Mouse (Mus musculus): Measurements from ENCODE around the gene Otud7a. TPM values are rescaled to one million over a fixed set of nuclear protein-coding genes. Genes with fewer than 3 reads are reported as not detected.

Gene Otud7a
- total RNA-seq, 2 experiments from 2014 or later: 61.3 to 66.2 TPM

GRCm38 (mm10) chr7:63523051-63523450 is 78.5 kb downstream of the Otud7a start:
- DNase-seq (ENCODE audit: extremely low spot score in 1 of 2, low spot score in 2 of 2): no peak

DNA sequence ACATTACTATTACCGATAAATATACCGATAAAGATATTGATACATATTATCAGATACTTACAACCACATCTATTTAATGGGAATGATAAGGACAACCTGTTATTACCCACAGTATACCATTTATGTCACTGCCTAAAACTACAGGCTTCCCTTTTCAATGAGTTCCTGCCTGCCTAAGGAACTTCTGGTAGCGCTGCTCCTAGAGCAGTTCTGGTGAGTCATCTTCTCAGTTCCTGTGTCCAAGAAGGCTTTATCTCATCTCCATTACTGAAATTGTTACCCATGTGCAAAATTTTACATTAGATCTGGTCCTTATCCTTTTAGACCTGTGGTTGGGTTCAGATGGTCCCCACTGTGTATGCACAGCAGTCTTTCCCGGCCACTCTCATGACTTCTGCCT is 95.7 kb downstream of the Otud7a start:
- no peak for DNase-seq (ENCODE audit: extremely low spot score in 1 of 2, low spot score in 2 of 2)
- intact Hi-C loops (cut with DNase I): no loop called here

More at GRCm38 (mm10) chr7:63523051-63523450, 78.5 kb downstream of the Otud7a start:
- intact Hi-C loops (cut with DNase I): no loop called here

GRCm38 (mm10) chr7:63554457-63554856 is 109.9 kb downstream of the Otud7a start:
- no peak for DNase-seq (ENCODE audit: extremely low spot score in 1 of 2, low spot score in 2 of 2)
- intact Hi-C loops (cut with DNase I): no loop called here

GRCm38 (mm10) chr7:63556324-63556723 is 111.8 kb downstream of the Otud7a start:
- intact Hi-C loops (cut with DNase I): no loop called here
- no peak for DNase-seq (ENCODE audit: extremely low spot score in 1 of 2, low spot score in 2 of 2)

DNA sequence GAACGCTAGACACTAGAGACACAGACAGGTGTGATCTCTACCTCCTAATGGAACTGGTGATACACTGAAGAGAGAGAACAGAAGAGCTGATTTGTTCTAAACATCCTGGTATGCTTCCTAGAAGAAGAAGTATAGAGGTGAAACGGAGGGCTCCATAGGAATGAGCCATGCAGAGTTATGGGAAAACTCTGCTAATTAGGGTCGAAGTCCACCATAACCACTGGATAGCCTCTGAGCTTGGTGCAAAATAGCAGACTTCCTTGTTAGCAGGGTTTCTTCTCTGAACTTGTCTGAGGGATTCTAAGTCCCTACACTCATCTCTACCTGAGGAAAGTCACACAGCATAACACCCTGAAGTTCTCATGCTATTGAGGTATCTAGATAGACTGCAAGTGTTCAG is 114.4 kb downstream of the Otud7a start:
- intact Hi-C loops (cut with DNase I): no loop called here
- no peak for DNase-seq (ENCODE audit: extremely low spot score in 1 of 2, low spot score in 2 of 2)

DNA sequence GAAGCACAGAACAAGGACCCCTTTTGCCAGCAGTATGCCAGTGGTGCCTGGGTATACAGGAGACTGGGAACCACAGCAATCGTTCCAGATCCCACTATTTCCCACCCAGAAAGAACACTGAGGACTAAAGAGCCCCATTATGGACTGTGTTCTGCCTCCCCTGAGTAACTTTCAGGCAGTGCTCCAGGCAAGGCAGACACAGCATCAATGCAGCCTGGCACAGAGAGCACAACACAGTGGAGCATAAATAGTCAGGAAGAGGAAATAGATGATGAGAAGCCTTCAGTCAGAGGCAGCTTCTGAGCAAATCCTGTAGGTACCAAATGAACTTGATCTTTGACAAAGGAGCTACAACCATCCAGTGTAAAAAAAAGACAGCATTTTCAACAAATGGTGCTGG is 115.1 kb downstream of the Otud7a start:
- no peak for DNase-seq (ENCODE audit: extremely low spot score in 1 of 2, low spot score in 2 of 2)
- intact Hi-C loops (cut with DNase I): no loop called here

DNA sequence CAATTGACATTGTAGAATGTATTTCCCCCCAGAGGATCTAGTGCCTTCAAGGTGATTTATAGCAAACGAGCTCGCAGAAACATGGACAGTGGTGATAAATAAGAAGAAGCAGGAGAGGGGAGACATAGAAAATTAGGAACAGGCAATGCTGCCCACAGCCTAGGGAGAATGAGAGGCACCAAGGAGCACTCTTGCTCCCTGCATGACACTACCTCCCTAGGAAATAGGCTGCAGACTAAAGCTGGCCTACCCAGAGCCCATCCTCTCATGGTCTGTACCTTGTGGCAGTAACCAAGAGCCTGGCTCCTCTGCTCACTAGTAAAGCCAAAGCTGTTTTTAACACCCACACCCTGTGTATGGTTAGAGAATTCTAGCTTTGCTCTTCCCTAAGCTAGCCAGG is 138.8 kb downstream of the Otud7a start:
- intact Hi-C loops (cut with DNase I): no loop called here
- DNase-seq (ENCODE audit: extremely low spot score in 1 of 2, low spot score in 2 of 2): no peak

- DNase-seq (ENCODE audit: extremely low spot score in 1 of 2, low spot score in 2 of 2): no peak
- intact Hi-C loops (cut with DNase I): no loop called here
Measured at GRCm38 (mm10) chr7:63586184-63586870, 141.8 kb downstream of the Otud7a start.

GRCm38 (mm10) chr7:63590305-63590704 is 145.8 kb downstream of the Otud7a start:
- no peak for DNase-seq (ENCODE audit: extremely low spot score in 1 of 2, low spot score in 2 of 2)
- intact Hi-C loops (cut with DNase I): loop anchor here (10.0 kb wide), 1 partner anchor 266 kb away; no protein-coding TSS in a partner anchor

DNA sequence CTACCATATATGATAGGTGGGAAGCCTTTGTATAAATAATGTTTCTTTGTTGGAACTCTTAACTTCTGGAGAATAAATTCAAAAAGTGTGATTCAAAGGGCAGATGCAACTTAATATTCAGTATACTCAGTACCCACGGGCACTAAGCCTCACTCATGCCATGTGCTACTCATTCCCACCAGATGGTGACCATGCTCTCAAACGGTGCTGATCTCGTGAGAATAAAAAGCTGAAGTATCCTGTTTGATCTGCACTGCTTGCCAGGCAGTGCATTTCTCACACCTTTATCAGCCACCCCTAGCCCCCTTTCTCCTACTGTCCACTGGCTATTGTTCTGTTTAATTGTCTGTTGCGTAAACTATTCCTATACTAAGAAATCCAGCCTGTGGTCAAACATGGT is 146.8 kb downstream of the Otud7a start:
- DNase-seq (ENCODE audit: extremely low spot score in 1 of 2, low spot score in 2 of 2): no peak
- intact Hi-C loops (cut with DNase I): loop anchor here (10.0 kb wide), 1 partner anchor 267 kb away; no protein-coding TSS in a partner anchor

DNA sequence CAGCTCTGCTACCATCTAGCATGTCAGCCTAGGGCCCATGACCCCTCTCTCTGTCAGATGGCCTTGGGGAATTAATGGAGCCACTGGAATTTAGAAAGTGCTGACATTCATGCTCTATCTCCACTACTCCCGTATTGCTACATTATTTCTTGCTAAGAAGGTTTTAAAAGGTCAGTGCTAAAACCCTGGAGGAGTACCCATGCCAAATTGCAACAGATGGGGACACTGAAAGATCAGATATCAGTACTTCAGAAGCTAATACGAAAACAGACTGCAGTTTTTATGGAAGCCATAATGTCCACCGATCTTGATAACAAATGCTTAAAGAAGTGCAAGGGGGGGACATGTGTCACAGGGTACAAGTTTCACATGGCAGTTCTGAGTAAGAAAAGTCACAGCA is 147.5 kb downstream of the Otud7a start:
- intact Hi-C loops (cut with DNase I): loop anchor here (10.0 kb wide), 1 partner anchor 267 kb away; no protein-coding TSS in a partner anchor
- no peak for DNase-seq (ENCODE audit: extremely low spot score in 1 of 2, low spot score in 2 of 2)

DNA sequence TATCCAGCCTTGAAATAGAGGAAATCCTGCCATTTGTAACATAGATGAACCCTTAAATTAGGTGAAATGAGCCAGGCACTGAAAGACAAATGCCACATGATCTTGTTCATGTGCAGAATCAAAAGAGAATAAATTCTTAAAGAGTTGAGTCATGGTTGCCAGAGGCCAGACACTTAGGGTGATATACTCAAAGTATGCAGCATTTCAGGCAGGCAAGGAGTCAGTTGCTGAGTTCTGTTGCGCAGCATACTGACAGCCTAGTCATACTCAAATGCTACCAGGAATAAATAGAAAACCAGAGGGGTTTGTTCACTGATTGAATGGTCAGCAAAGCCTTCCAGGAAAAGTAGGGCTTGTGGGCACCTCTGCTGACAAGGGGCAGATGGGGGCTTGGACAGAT is 160.3 kb downstream of the Otud7a start:
- DNase-seq (ENCODE audit: extremely low spot score in 1 of 2, low spot score in 2 of 2): no peak
- intact Hi-C loops (cut with DNase I): no loop called here

DNA sequence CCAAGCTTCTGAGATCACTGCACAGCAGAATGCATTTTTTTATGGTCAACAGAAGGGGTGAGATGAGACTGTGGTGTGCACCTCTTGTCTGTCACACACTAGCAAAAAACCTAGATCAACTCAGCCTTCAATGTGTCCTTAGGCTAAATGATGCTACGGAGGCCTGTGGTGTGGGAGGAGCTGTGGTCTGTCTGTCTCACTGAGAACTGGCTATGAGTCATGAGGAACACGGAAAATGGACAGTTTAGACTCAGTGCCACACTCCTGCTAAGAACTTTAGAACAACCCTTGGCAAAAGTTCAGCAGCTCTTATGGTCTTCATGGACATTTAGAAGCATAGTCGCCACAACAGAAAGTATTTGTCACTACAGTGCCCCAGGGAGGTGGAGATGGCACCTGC is 172.5 kb downstream of the Otud7a start:
- no peak for DNase-seq (ENCODE audit: extremely low spot score in 1 of 2, low spot score in 2 of 2)

DNA sequence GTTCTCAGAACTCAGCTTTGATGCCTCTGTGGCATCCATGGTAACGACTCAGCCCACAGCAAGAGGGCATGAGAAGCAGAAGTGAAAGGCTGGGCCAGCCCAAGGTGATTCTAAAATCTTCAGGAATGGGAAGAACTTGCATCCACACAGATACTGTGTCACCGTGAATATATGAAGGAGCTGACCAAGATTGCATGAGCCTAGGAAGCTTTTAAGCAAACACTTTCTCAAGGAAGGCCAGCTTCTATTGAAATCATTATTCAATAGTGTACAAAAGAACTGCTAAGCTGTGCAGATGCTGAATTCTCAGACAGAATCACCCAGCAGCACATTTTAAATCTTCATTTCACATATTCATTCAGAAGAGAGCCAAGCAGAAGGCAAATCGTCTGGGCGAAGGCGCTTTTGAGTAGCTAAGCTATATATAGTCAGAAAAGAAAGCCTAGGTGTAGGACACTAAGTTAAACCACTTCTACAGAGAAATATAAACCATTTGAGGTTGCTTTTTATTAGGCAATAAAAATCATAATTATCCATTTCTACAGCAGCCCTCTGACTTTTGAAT is 176.3 kb downstream of the Otud7a start:
- intact Hi-C loops (cut with DNase I): no loop called here
- no peak for DNase-seq (ENCODE audit: extremely low spot score in 1 of 2, low spot score in 2 of 2)

More for the DNA sequence above, 172.5 kb downstream of the Otud7a start:
- intact Hi-C loops (cut with DNase I): no loop called here

DNA sequence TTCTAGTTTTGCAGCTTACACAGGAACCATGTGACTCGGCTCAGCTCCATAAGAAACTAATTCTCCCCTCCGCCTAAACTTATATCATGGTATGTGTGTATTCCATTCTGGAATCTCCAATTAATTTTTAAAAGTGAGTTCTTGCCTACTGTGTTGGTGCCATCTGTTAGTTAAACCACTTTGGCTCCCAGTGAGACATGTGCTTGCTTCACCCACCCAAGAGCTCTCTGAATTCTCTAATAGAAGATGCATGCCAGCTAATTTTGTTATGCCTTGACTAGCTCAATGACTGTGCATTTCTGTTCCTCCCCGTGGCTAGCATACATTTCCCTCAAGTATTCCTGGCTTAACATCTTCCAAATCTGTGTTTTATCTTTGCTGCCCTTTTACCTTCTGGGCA is 193.1 kb downstream of the Otud7a start:
- intact Hi-C loops (cut with DNase I): no loop called here
- no peak for DNase-seq (ENCODE audit: extremely low spot score in 1 of 2, low spot score in 2 of 2)

DNA sequence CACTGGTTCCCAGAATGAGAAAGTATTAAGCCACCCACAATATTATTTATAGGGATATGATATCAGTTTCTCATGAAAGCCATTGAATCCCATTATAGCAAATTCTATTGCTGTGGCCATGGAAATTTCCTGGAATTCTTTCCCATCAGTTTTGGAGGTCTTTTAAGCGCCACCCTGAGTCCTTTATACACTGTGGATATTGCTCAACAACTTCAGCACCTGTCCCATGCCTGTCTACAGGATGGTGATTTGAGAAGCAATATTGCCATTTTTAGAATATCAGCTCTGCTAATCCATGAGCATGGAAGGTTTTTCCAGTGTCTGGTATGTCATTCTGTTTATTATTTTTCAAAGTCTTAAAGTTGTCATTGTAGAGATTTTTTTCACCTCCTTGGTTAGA is 199.5 kb downstream of the Otud7a start:
- DNase-seq (ENCODE audit: extremely low spot score in 1 of 2, low spot score in 2 of 2): no peak
- intact Hi-C loops (cut with DNase I): no loop called here

DNA sequence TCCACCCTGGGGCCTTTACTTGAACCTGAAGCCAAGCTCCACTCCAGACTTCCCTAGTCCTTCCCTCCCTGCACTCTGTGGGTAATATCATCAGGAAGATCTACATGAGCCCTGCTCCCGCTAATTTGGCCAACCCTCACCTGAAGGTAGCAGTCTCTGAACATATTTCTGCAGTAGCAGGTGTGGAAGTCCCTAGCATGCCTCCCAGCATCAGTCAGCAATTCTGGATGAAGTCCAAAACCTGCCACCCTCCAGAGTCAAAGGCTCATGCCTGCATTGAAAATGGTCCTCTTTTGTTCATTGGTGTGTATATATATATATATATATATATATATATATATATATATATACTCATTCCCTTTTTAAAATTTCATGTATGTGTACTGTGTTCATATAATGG is 202.6 kb downstream of the Otud7a start:
- intact Hi-C loops (cut with DNase I): no loop called here
- no peak for DNase-seq (ENCODE audit: extremely low spot score in 1 of 2, low spot score in 2 of 2)

- no peak for DNase-seq (ENCODE audit: extremely low spot score in 1 of 2, low spot score in 2 of 2)
- intact Hi-C loops (cut with DNase I): no loop called here
Measured at GRCm38 (mm10) chr7:63660261-63660660, 215.7 kb downstream of the Otud7a start.

DNA sequence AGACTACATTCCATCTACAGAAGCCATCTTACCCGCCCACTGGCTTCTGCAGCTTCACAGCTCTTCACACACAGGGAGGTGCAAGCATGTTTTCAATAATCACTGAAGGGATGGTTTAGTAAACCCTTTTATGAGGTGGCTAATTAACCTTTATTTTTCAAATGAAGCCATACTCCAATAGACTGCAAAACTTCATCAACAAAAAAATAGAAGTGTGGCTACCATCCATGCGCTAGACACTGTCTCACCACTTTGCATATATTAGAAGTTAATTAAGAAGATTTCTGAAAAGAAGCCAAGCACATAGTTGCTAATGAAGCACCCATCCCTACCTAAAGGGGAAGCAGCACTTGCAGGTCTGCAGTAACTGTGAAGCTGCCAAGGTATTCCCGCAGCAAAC is 218.2 kb downstream of the Otud7a start:
- intact Hi-C loops (cut with DNase I): no loop called here
- DNase-seq (ENCODE audit: extremely low spot score in 1 of 2, low spot score in 2 of 2): no peak

GRCm38 (mm10) chr7:63665496-63665895 is 220.9 kb downstream of the Otud7a start:
- intact Hi-C loops (cut with DNase I): no loop called here
- DNase-seq (ENCODE audit: extremely low spot score in 1 of 2, low spot score in 2 of 2): no peak

Measured in left cerebral cortex, postnatal 10 days (tissue).